Mouse (Mus musculus): ENCODE measurements around the gene Bcr. TPM values are rescaled to one million over a fixed set of nuclear protein-coding genes. Genes with fewer than 3 reads are reported as not detected.

Gene Bcr
- polyA plus RNA-seq, 1 experiment from 2014 or later: 11.5 TPM

- Histone ChIP-seq H3K36me3 (0 out of 2 replicates have a peak, but pooled peaks cover 6% of the 10 kb centered on the region), H3K4me2 (replicated peaks) (no peak overlapping the region), H3K9me3 (no peaks in the 10 kb centered on the region), H3K27me3 (replicated peaks) (no peaks in the 10 kb centered on the region), H3K9ac (no peak overlapping the region), H3K27ac (no peak overlapping the region), H3K4me3 (no peak overlapping the region), H3K4me1 (peaks cover 21% of the 10 kb centered on the region)
- WGBS: 71% methylated on average over 11 of the region's 11 CpGs
- no peak for ATAC-seq (ENCODE audit: low FRiP score, low read depth)
Measured at GRCm38 (mm10) chr10:75070281-75070976, 10.0 kb downstream of the Bcr start.

- Histone ChIP-seq H3K27me3 (replicated peaks) (no peaks in the 10 kb centered on the region), H3K36me3 (peaks cover 4% of the 10 kb centered on the region; the same call in 1 of the 2 replicates)
- ATAC-seq (ENCODE audit: low FRiP score, low read depth): no peak
Measured at GRCm38 (mm10) chr10:75075665-75076064, 15.3 kb downstream of the Bcr start.

DNA sequence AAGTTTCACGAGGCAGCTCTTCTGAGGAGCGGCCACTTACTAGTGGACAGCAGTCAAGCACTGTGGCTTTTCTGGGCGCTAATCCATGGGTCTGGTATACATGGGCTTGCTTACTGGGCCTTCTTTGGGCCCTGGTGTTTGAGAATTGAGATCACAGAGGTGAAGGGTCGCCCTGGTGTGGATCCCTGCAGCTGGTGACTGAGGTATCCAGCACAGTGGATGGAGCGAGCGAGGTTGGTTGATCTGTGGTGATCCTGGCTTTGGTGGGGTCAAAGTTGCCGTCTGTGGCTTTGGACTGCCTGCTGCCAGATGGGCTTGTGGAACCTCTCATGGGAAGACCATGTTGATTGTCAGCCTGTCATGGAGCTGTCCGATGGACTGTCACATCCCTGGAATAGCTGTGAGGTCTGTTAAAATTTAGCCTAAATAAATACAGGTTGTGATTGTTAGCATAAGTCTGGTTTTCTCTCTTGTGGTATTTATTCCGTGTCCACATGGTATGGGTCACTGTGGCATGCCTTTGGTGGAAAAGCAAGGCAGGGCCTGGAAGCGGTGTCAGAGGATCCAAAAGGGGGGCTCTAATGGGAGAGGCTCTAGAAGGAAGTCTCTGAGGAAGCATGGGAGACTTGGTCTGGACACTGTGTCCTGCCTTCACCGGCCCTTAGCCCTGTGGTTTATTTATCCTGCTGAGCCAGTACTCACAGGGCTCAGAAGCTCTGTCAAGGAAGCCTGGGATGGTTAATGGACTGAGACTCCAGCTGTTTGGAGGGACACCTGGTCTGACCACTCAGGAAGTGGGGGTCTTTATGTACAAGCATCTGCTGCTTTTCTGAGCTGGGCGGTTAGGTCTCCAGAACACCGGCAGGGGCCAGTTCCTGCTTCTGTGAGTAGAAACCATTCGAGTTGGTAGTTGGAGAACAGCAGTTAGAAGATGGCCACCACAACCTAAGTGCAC, 18.1 kb downstream of the Bcr start:
- Histone ChIP-seq H3K27ac (no peak overlapping the region), H3K9me3 (no peaks in the 10 kb centered on the region), H3K36me3 (peaks cover 4% of the 10 kb centered on the region; the same call in 1 of the 2 replicates), H3K4me1 (0 out of 2 replicates have a peak, but pooled peaks cover 15% of the 10 kb centered on the region), H3K4me3 (no peak overlapping the region), H3K9ac (no peak overlapping the region), H3K27me3 (replicated peaks) (no peaks in the 10 kb centered on the region), H3K4me2 (replicated peaks) (no peak overlapping the region)
- WGBS: 83% methylated on average over 14 of the region's 14 CpGs
- no peak for ATAC-seq (ENCODE audit: low FRiP score, low read depth)

More at GRCm38 (mm10) chr10:75075665-75076064, 15.3 kb downstream of the Bcr start:
- Histone ChIP-seq H3K9ac (no peak overlapping the region), H3K9me3 (no peaks in the 10 kb centered on the region), H3K4me2 (replicated peaks) (no peak overlapping the region), H3K4me3 (no peak overlapping the region), H3K27ac (no peak overlapping the region), H3K4me1 (0 out of 2 replicates have a peak, but pooled peaks cover 15% of the 10 kb centered on the region)
- WGBS: 74% methylated on average over 5 of the region's 5 CpGs

GRCm38 (mm10) chr10:75085330-75085729, 24.9 kb downstream of the Bcr start:
- Histone ChIP-seq H3K4me2 (replicated peaks) (no peak overlapping the region), H3K4me3 (no peak overlapping the region), H3K27ac (no peak overlapping the region), H3K4me1 (no peaks in the 10 kb centered on the region), H3K36me3 (0 out of 2 replicates have a peak, but pooled peaks cover 5% of the 10 kb centered on the region), H3K9ac (no peak overlapping the region), H3K9me3 (no peaks in the 10 kb centered on the region), H3K27me3 (replicated peaks) (no peaks in the 10 kb centered on the region)
- ATAC-seq (ENCODE audit: low FRiP score, low read depth): no peak
- WGBS: 85% methylated on average over 1 of the region's 1 CpGs

GRCm38 (mm10) chr10:75088471-75088870, 28.1 kb downstream of the Bcr start:
- Histone ChIP-seq H3K9ac (no peak overlapping the region), H3K36me3 (0 out of 2 replicates have a peak, but pooled peaks cover 5% of the 10 kb centered on the region), H3K4me2 (replicated peaks) (no peak overlapping the region), H3K27me3 (replicated peaks) (no peaks in the 10 kb centered on the region), H3K4me1 (peaks cover 7% of the 10 kb centered on the region), H3K9me3 (no peaks in the 10 kb centered on the region), H3K27ac (no peak overlapping the region), H3K4me3 (no peak overlapping the region)
- WGBS: 89% methylated on average over 4 of the region's 4 CpGs
- no peak for ATAC-seq (ENCODE audit: low FRiP score, low read depth)

- no peak overlapping the region for H3K9ac ChIP-seq
- no peak overlapping the region for H3K27ac ChIP-seq
- WGBS: 86% methylated on average over 10 of the region's 10 CpGs
- ATAC-seq (ENCODE audit: low FRiP score, low read depth): no peak
- no peak overlapping the region for H3K4me2 ChIP-seq (replicated peaks)
- peaks cover 16% of the 10 kb centered on the region for H3K4me1 ChIP-seq
- H3K4me3 ChIP-seq: no peak overlapping the region
- 0 out of 2 replicates have a peak, but pooled peaks cover 2% of the 10 kb centered on the region for H3K36me3 ChIP-seq
- H3K9me3 ChIP-seq: no peaks in the 10 kb centered on the region
- H3K27me3 ChIP-seq (replicated peaks): no peaks in the 10 kb centered on the region
Measured at GRCm38 (mm10) chr10:75091478-75092152, 31.2 kb downstream of the Bcr start.

- no peak overlapping the region for H3K4me3 ChIP-seq
- no peaks in the 10 kb centered on the region for H3K9me3 ChIP-seq
- H3K27me3 ChIP-seq (replicated peaks): no peaks in the 10 kb centered on the region
- peak overlapping the region; percentile 33 for H3K4me2 ChIP-seq (replicated peaks)
- WGBS: 19% methylated on average over 22 of the region's 22 CpGs
- peaks cover 23% of the 10 kb centered on the region for H3K4me1 ChIP-seq
- ATAC-seq (ENCODE audit: low FRiP score, low read depth): peak; percentile 68
- H3K36me3 ChIP-seq: no peaks in the 10 kb centered on the region
- no peak overlapping the region for H3K9ac ChIP-seq
- H3K27ac ChIP-seq: no peak overlapping the region
Measured at GRCm38 (mm10) chr10:75093252-75093987, 33.0 kb downstream of the Bcr start.

DNA sequence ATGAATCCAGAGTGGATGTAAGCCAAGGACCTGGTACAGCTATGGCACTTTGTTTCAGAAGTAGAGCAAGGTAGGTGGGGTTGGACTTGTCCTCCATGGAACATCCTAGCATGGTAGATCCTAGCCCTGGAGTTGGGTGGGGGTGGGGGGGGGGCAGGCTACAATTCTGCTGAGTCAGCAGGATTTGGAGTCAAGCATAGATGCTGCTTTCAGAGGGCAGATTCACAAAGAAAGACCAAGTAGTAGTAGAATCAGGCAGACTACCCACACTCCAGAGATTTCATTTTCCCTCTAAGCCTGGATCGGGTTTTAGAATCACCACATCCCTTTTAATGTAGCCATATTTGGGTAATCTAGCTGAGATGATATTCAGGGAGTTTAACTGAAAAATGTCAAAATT, 33.9 kb downstream of the Bcr start:
- no peak for ATAC-seq (ENCODE audit: low FRiP score, low read depth)
- WGBS: 91% methylated on average over 1 of the region's 1 CpGs
- H3K36me3 ChIP-seq: no peaks in the 10 kb centered on the region
- no peak overlapping the region for H3K27ac ChIP-seq
- H3K4me1 ChIP-seq: peaks cover 32% of the 10 kb centered on the region
- H3K4me2 ChIP-seq (replicated peaks): no peak overlapping the region
- H3K9ac ChIP-seq: no peak overlapping the region
- H3K9me3 ChIP-seq: no peaks in the 10 kb centered on the region
- H3K27me3 ChIP-seq (replicated peaks): no peaks in the 10 kb centered on the region
- H3K4me3 ChIP-seq: no peak overlapping the region

DNA sequence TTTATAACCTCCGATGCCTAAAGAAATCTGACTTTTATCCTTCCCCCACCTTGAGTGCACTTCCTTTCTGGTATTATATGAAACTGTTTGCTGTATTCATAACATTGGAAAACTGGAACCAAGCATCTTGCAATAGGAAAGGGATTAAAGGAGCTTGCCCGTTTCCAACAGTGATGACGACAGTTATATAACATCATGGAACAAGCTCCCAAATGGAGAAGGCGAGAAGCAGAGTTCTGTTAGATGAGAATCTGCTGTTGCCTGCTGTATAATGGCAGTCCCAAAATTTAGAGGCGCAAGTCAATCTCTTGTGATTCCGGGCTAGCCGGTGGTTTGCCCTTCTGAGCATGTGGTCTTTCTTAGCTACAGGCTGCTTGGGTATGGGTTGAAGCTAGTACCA, 34.8 kb downstream of the Bcr start:
- WGBS: 97% methylated on average over 7 of the region's 7 CpGs
- ATAC-seq (ENCODE audit: low FRiP score, low read depth): no peak
- Histone ChIP-seq H3K9ac (no peak overlapping the region), H3K27ac (no peak overlapping the region), H3K36me3 (no peaks in the 10 kb centered on the region), H3K27me3 (replicated peaks) (no peaks in the 10 kb centered on the region), H3K4me2 (replicated peaks) (no peak overlapping the region), H3K4me1 (peaks cover 37% of the 10 kb centered on the region), H3K4me3 (no peak overlapping the region), H3K9me3 (no peaks in the 10 kb centered on the region)

GRCm38 (mm10) chr10:75098446-75099183, 38.2 kb downstream of the Bcr start:
- Histone ChIP-seq H3K27me3 (replicated peaks) (no peaks in the 10 kb centered on the region), H3K9ac (no peak overlapping the region), H3K27ac (peak overlapping the region; percentile 33; the same call in 1 of the 2 replicates), H3K36me3 (no peaks in the 10 kb centered on the region), H3K4me1 (peaks cover 37% of the 10 kb centered on the region), H3K4me2 (replicated peaks) (no peak overlapping the region), H3K9me3 (no peaks in the 10 kb centered on the region), H3K4me3 (no peak overlapping the region)
- ATAC-seq (ENCODE audit: low FRiP score, low read depth): peak; percentile 65; the same call in 1 of the 2 replicates
- 19% methylated on average over 10 of the region's 10 CpGs for WGBS

- H3K36me3 ChIP-seq: no peaks in the 10 kb centered on the region
- no peaks in the 10 kb centered on the region for H3K27me3 ChIP-seq (replicated peaks)
- 0 out of 2 replicates have a peak, but pooled peaks have one; percentile 4 for ATAC-seq (ENCODE audit: low FRiP score, low read depth)
- H3K4me2 ChIP-seq (replicated peaks): no peak overlapping the region
- H3K4me3 ChIP-seq: no peak overlapping the region
- no peak overlapping the region for H3K9ac ChIP-seq
- H3K9me3 ChIP-seq: no peaks in the 10 kb centered on the region
- H3K4me1 ChIP-seq: peaks cover 45% of the 10 kb centered on the region
- 61% methylated on average over 7 of the region's 7 CpGs for WGBS
- no peak overlapping the region for H3K27ac ChIP-seq
Measured at GRCm38 (mm10) chr10:75100298-75100697, 39.9 kb downstream of the Bcr start.

All from neural tube, embryonic 12.5 days (tissue).